Mouse (Mus musculus) neural tube, embryonic 14.5 days (tissue): ENCODE measurements around the gene Tor1a. TPM values are rescaled to one million over a fixed set of nuclear protein-coding genes. Genes with fewer than 3 reads are reported as not detected.
"Not testable (repeated sequence)": the region's sequence is repeated elsewhere in the genome, so short reads cannot be mapped to it uniquely, and the experiment has no call there.

Experiments used
- ATAC-seq: fragments of 200-750 bp; cut with Nextera tagmentation; 2 replicates; pipeline ENCODE4 v1.8.0; 2017; ENCODE audit warnings: low read depth, mild to moderate bottlenecking, moderate TSS enrichment, moderate library complexity
- H3K27ac ChIP-seq: fragments of 300-500 bp; sonication (generic); 2 replicates; pipeline ENCODE4 v1.5.1; 2014; ENCODE audit warnings: low read depth, mild to moderate bottlenecking, control low read depth, low read length, moderate library complexity, mixed read lengths
- H3K27me3 ChIP-seq: fragments of 300-500 bp; sonication (generic); 2 replicates; pipeline ENCODE4 v1.6.1; 2014; ENCODE audit warnings: low read length; ENCODE audit not compliant: control insufficient read depth, insufficient read depth
- H3K36me3 ChIP-seq: fragments of 300-500 bp; sonication (generic); 2 replicates; pipeline ENCODE4 v1.6.1; 2014; ENCODE audit warnings: low read length, mixed read lengths; ENCODE audit not compliant: control insufficient read depth, insufficient read depth
- H3K4me1 ChIP-seq: fragments of 300-500 bp; sonication (generic); 2 replicates; pipeline ENCODE4 v1.6.1; 2014; ENCODE audit warnings: low read length; ENCODE audit not compliant: control insufficient read depth, insufficient read depth
- H3K4me2 ChIP-seq: fragments of 300-500 bp; sonication (generic); 2 replicates; pipeline ENCODE4 v1.6.1; 2014; ENCODE audit warnings: mild to moderate bottlenecking, low read depth, low read length, control low read depth
- H3K4me3 ChIP-seq: fragments of 300-500 bp; sonication (generic); 2 replicates; pipeline ENCODE4 v1.5.1; 2014; ENCODE audit warnings: low read depth, low read length, control low read depth, mixed read lengths
- H3K9ac ChIP-seq: fragments of 300-500 bp; sonication (generic); replicated peaks from 2 replicates; pipeline ENCODE4 v1.6.1; 2014; ENCODE audit warnings: low read depth, mild to moderate bottlenecking, control low read depth, low read length, mixed read lengths
- H3K9me3 ChIP-seq: fragments of 300-500 bp; sonication (generic); 2 replicates; pipeline ENCODE4 v1.6.1; 2016; ENCODE audit warnings: low read length; ENCODE audit not compliant: control insufficient read depth
- WGBS: fragments of 180-500 bp; shearing (Covaris S2); extraction: QIAGEN DNeasy Blood & Tissue Kit; methylation state at CpG from one replicate; pipeline ENCODE4 v1.1.7; 2014; 5-methylcytosine and 5-hydroxymethylcytosine counted together
- polyA plus RNA-seq: library from polyadenylated mRNA; unstranded; fragments of >200 nt; fragmentation: Nextera tagmentation; extraction: Ambion mirVana; gene quantifications from 2 replicates; pipeline ENCODE4 v1.2.1, GENCODE M21; 2014

The Tor1a gene
- polyA plus RNA-seq, 1 experiment from 2014 or later: 81.5 TPM

DNA sequence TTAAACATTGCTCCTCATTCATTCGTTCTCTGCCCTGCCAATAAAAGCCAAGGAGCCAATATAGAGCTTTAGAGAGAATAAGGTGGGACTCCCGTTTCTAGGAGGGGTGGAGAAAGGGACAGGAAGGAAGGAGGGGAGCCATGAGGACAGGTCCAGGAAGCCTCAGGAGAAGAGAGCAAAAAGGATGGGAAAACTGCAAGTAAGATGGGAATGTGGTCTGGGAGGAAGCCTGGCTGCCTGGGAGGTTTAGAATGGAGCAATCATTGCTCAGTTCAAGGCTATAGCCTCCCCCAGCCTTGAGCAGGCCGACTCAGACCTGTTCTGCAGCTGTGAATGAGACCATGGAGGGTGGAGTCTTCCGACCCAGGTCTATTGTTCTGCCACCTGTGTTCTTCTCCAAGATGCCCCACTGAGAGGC lies 29.1 kb downstream of the Tor1a start:
- WGBS: 43% methylated on average over 4 of the region's 4 CpGs
- no peak overlapping the region for H3K4me3 ChIP-seq
- no peak overlapping the region for H3K27ac ChIP-seq

DNA sequence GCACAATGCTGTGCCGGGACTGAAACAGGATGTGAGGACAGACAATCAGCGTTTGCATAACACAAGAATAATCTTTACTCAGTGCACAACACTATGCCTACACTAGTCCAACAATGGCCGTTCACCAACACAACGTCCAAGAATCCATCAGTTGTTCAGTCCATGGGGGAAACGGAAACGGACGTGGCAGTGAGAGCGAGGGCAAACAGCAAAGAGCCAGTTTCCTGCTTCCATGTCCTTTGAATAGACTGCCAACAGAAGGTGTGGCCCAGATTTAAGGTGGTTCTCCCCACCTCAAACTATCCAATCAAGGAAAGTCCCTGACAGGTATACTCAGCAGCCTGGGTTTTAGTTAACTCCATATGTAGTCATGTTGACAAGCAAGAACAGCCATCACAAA lies 30.0 kb downstream of the Tor1a start:
- Histone ChIP-seq H3K9me3 (no peaks in the 10 kb centered on the region), H3K27ac (no peak overlapping the region), H3K9ac (no peak overlapping the region), H3K4me1 (no peaks in the 10 kb centered on the region), H3K36me3 (no peaks in the 10 kb centered on the region), H3K27me3 (no peaks in the 10 kb centered on the region), H3K4me3 (no peak overlapping the region), H3K4me2 (no peak overlapping the region)
- WGBS: 92% methylated on average over 8 of the region's 8 CpGs
- no peak for ATAC-seq

More for the DNA sequence above, 29.1 kb downstream of the Tor1a start:
- Histone ChIP-seq H3K36me3 (no peaks in the 10 kb centered on the region), H3K9ac (no peak overlapping the region), H3K4me2 (no peak overlapping the region), H3K9me3 (no peaks in the 10 kb centered on the region), H3K4me1 (no peaks in the 10 kb centered on the region), H3K27me3 (no peaks in the 10 kb centered on the region)
- no peak for ATAC-seq

DNA sequence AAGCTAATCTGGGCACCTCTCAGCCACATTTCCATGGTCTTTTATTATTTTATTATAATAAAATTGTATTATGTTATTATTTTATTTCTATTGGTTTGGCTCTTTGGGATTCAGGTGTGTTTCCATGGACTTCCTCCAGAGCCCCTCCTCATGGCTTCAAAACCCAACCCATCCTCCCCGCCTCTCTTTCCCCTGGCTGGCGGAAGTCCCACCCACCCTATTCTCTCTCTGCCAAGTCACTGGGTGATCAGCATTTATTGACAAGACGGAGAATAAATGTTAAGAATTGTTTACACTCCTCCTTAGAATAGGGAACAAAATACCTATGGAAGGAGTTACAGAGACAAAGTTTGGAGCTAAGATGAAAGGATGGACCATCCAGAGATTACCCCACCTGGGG lies 30.9 kb downstream of the Tor1a start:
- no peak overlapping the region for H3K27ac ChIP-seq
- H3K4me2 ChIP-seq: no peak overlapping the region
- 77% methylated on average over 3 of the region's 3 CpGs for WGBS
- H3K9me3 ChIP-seq: no peaks in the 10 kb centered on the region
- H3K4me1 ChIP-seq: no peaks in the 10 kb centered on the region
- no peak for ATAC-seq
- H3K36me3 ChIP-seq: no peaks in the 10 kb centered on the region
- H3K9ac ChIP-seq: no peak overlapping the region
- H3K27me3 ChIP-seq: no peaks in the 10 kb centered on the region
- H3K4me3 ChIP-seq: no peak overlapping the region

DNA sequence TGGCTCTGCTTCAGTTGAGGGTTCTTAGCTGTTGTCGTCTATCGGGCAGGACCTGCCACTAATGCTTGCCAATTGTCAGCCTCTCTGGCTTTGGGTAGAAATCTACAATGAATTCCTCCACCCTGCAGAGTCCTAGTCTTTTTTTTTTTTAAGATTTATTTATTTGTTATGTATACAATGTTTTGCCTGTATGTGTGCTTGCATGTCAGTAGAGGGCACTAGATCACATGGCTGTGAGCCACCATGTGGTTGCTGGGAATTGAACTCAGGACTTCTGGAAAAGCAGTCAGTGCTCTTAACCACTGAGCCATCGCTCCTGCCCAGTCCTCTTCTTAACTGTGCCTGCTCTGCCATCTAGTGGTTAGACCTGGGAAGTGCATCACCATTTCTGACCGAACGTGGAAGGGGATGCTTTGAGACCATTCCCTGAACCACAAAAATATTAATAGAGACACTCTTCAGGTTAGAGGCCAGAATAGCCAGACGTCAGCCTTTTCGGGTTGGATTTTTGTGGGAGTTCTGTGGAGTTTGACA lies 33.7 kb downstream of the Tor1a start:
- no peaks in the 10 kb centered on the region for H3K9me3 ChIP-seq
- no peaks in the 10 kb centered on the region for H3K36me3 ChIP-seq
- H3K4me2 ChIP-seq: no peak overlapping the region
- no peak overlapping the region for H3K4me3 ChIP-seq
- no peak for ATAC-seq
- H3K27ac ChIP-seq: no peak overlapping the region
- WGBS: 24% methylated on average over 7 of the region's 7 CpGs
- no peak overlapping the region for H3K9ac ChIP-seq
- no peaks in the 10 kb centered on the region for H3K27me3 ChIP-seq
- no peaks in the 10 kb centered on the region for H3K4me1 ChIP-seq

DNA sequence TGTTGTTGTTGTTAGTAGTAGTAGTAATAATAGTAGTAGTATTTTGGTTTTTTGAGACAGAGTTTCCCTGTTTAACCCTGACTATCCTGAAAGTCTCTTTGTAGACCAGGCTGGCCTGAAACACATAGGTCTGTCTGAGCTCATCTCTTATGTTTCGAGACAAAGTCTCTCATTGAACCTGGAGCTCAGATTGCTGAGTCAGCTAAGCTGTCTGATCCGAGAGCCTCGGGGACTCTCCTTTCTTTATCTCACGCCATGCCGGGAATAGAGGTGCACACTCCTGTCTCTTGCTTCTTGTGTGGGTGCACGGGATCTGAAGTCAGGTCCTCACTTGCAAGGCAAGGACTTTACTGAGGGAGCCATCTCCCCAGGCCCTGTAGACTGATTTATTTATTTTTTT lies 34.7 kb downstream of the Tor1a start:
- Histone ChIP-seq H3K9ac (no peak overlapping the region), H3K4me1 (no peaks in the 10 kb centered on the region), H3K27me3 (no peaks in the 10 kb centered on the region), H3K9me3 (no peaks in the 10 kb centered on the region), H3K36me3 (no peaks in the 10 kb centered on the region), H3K4me2 (no peak overlapping the region), H3K27ac (no peak overlapping the region), H3K4me3 (no peak overlapping the region)
- WGBS: 61% methylated on average over 6 of the region's 6 CpGs
- no peak for ATAC-seq

DNA sequence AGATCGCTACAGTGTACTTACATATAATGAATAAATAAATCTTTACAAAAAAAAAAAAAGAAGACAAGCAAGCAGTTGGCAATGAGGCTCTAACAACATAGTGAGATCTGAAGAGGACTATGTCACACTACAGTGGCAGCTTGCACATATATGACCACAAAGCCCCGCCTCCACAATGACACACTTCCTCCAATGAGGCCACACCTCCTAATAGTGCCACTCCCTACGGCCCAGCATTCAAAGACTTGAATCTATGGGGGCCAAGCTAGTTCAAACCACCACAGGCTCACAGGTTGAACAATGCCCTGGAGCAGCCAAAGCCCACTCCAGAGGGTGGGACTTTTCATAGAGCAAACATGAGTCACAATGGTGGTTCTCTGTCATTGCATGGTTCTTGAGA lies 35.8 kb downstream of the Tor1a start:
- Histone ChIP-seq H3K4me1 (no peaks in the 10 kb centered on the region), H3K9me3 (no peaks in the 10 kb centered on the region), H3K27ac (no peak overlapping the region), H3K9ac (no peak overlapping the region), H3K4me3 (no peak overlapping the region), H3K27me3 (no peaks in the 10 kb centered on the region), H3K36me3 (no peaks in the 10 kb centered on the region), H3K4me2 (no peak overlapping the region)
- ATAC-seq: no peak
- WGBS: 79% methylated on average over 3 of the region's 3 CpGs

DNA sequence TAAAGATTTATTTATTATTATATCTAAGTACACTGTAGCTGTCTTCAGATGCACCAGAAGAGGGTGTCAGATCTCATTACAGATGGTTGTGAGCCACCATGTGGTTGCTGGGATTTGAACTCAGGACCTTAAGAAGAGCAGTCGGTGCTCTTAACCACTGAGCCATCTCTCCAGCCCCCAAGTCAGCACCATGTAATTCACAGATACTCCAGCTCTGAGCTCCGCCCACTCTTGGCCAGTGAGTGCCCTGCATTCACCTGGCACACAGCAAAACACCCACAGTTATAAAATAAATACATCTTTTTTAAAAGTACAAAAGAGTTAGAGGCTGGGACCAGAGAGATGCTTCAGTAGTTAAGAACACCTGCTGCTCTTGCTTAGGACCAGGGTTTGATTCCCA lies 36.9 kb downstream of the Tor1a start:
- not testable (repeated sequence) for ATAC-seq, H3K36me3 ChIP-seq, H3K9me3 ChIP-seq, H3K27ac ChIP-seq, H3K4me3 ChIP-seq, H3K27me3 ChIP-seq, H3K4me1 ChIP-seq, H3K4me2 ChIP-seq, H3K9ac ChIP-seq
- 86% methylated on average over 2 of the region's 2 CpGs for WGBS

DNA sequence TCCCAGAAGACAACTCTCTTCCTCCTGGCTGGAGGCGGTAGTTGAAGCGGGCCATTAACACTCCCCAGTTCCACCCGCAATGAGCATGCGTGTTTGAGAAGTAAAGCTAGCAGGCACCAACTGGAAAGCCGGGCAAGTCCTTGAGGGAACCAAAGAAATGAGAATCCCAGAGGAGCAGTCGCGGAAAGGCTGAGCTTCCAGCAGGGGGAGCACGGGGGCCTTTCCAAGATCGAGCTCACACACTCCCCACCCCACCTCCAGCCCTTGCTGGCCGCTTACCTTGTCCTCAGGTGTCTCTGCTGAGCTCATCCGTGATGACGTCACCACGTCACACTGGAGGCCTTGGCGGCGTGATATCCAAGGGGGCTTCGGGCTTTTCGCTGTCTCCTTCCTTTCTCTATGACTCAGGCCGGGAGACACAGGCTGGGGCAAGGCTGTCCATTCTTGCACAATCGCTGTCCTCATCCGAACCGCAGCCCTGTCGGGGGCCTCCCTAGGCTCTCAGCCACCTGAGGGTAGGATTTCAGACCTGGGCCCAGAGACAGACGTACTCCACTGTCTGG lies 38.2 kb downstream of the Tor1a start, which contains the start of gene Ptges:
Gene Ptges, minus strand, starts transcription at position 381 of the 563 bp plus-strand sequence.
- Histone ChIP-seq H3K4me2 (peak within 1 kb of the TSS; percentile 55), H3K36me3 (no peaks in the 10 kb centered on the region), H3K9ac (peak within 1 kb of the TSS; percentile 57; the same call in 1 of the 2 replicates), H3K9me3 (no peaks in the 10 kb centered on the region), H3K4me1 (no peaks in the 10 kb centered on the region), H3K27ac (no peak within 1 kb of the TSS), H3K4me3 (peak within 1 kb of the TSS; percentile 21; the same call in 1 of the 2 replicates), H3K27me3 (no peaks in the 10 kb centered on the region)
- WGBS: 5% methylated on average over 23 of the region's 23 CpGs
- peak; percentile 74 for ATAC-seq

DNA sequence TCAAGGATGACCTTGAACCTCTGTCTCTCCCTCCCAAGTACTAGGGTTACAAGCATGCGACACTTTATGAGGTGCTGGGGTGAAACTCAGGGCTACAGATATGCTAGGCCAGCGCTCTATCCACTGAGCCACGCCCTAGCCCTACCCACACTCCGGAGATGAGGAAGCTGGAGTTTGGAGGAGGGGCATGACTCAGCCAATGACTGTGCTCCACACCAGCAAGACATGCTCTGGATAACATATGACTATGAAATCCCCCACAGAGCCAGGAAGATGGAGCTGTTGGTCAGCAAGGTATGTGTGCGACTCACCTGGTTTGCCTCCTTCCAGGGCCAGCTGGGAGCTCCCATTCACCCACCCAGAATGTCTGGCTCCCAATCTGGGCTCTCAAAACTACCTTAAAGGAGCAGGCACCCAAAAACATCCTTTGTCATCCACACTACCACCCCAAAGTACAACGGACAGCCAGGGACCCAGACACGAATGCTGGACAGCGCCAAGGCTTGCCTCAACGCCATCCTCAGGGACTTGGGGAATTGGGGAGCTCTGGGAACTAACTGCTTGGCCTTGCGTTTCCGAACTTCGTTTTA lies 38.7 kb downstream of the Tor1a start:
- H3K36me3 ChIP-seq: no peaks in the 10 kb centered on the region
- H3K9me3 ChIP-seq: no peaks in the 10 kb centered on the region
- peak overlapping the region; percentile 55 for H3K4me2 ChIP-seq
- H3K4me1 ChIP-seq: no peaks in the 10 kb centered on the region
- H3K27ac ChIP-seq: no peak overlapping the region
- ATAC-seq: peak; percentile 29; the same call in 1 of the 2 replicates
- WGBS: 36% methylated on average over 12 of the region's 12 CpGs
- H3K9ac ChIP-seq: peak overlapping the region; percentile 57; the same call in 1 of the 2 replicates
- no peaks in the 10 kb centered on the region for H3K27me3 ChIP-seq
- peak overlapping the region; percentile 21; the same call in 1 of the 2 replicates for H3K4me3 ChIP-seq
